Mouse (Mus musculus) layer of hippocampus, adult 11-12 months (tissue): ENCODE measurements around the gene H3f3b.
A peak's percentile ranks its signal among the peaks of the same experiment; 100 is the strongest.

ENCODE experiments used
- DNase-seq: peaks from one replicate; pipeline ENCODE4 v3.0.0; 2022; ENCODE audit warnings: low spot score

Gene H3f3b

GRCm38 (mm10) chr11:116001725-116002124 is 26.0 kb downstream of the H3f3b start:
- no peak for DNase-seq

GRCm38 (mm10) chr11:116000607-116001006 is 27.2 kb downstream of the H3f3b start:
- DNase-seq: no peak

GRCm38 (mm10) chr11:115999538-116000143 is 28.1 kb downstream of the H3f3b start:
- peak; percentile 84 for DNase-seq

- no peak for DNase-seq
These were observed 28.7 kb downstream of the H3f3b start for GRCm38 (mm10) chr11:115999027-115999426.

- DNase-seq: no peak
These were observed 30.1 kb downstream of the H3f3b start for GRCm38 (mm10) chr11:115997662-115998061.

GRCm38 (mm10) chr11:115997047-115997446 is 30.7 kb downstream of the H3f3b start:
- no peak for DNase-seq

- DNase-seq: no peak
These were observed 32.5 kb downstream of the H3f3b start for GRCm38 (mm10) chr11:115995256-115995655.

GRCm38 (mm10) chr11:115992098-115992497 is 35.7 kb downstream of the H3f3b start:
- peak; percentile 57 for DNase-seq

GRCm38 (mm10) chr11:115989686-115990085 is 38.1 kb downstream of the H3f3b start:
- no peak for DNase-seq

- no peak for DNase-seq
These were observed 44.5 kb downstream of the H3f3b start for GRCm38 (mm10) chr11:115983291-115983690.

GRCm38 (mm10) chr11:115982472-115982871 is 45.3 kb downstream of the H3f3b start:
- DNase-seq: no peak

- DNase-seq: no peak
These were observed 52.2 kb downstream of the H3f3b start for GRCm38 (mm10) chr11:115975544-115975943.

GRCm38 (mm10) chr11:115975083-115975420 is 52.7 kb downstream of the H3f3b start:
- DNase-seq: no peak

- DNase-seq: no peak
These were observed 53.3 kb downstream of the H3f3b start, which contains the start of gene Itgb4 for GRCm38 (mm10) chr11:115974309-115975082. Gene Itgb4 (plus strand): TSS chr11:115974709.
